Mouse (Mus musculus): ENCODE data around the gene Tm7sf2. TPM values are rescaled to one million over a fixed set of nuclear protein-coding genes. Genes with fewer than 3 reads are reported as not detected.

The Tm7sf2 gene
- polyA plus RNA-seq, 1 experiment, result 42.0 TPM

- H3K36me3 ChIP-seq (ENCODE audit: control insufficient read depth, insufficient read depth, low read length), result no peaks in the 10 kb centered on the region
- DNase-seq, result no peak
- no peak for TF ChIP-seq POLR2A (IDR thresholded peaks at IDR 0.05; ENCODE audit: control insufficient read depth, extremely low read depth, insufficient read depth, low read length, poor library complexity)
- no peak for TF ChIP-seq CTCF (IDR thresholded peaks at IDR 0.05; ENCODE audit: borderline replicate concordance, control insufficient read depth, extremely low read depth, insufficient read depth, low read length, poor library complexity)
- H3K4me1 ChIP-seq (replicated peaks; ENCODE audit: control insufficient read depth, insufficient read depth, low read length), result peaks cover 17% of the 10 kb centered on the region
- peak overlapping the region; percentile 83 for H3K27ac ChIP-seq (ENCODE audit: control insufficient read depth, insufficient read depth, low read length)
- WGBS, result 35% methylated on average over 5 of the region's 5 CpGs
- H3K4me3 ChIP-seq (ENCODE audit: control insufficient read depth, insufficient read depth, low read length), result peak overlapping the region; percentile 72
- H3K27me3 ChIP-seq (ENCODE audit: control insufficient read depth, insufficient read depth, low read length), result no peaks in the 10 kb centered on the region
Measured at GRCm38 (mm10) chr19:6062418-6062817, 5.8 kb downstream of the Tm7sf2 start.

- DNase-seq, result peak; percentile 69
- WGBS, result under 1% methylated on average over 44 of the region's 44 CpGs
Measured at GRCm38 (mm10) chr19:6061641-6062302, 6.4 kb downstream of the Tm7sf2 start.

GRCm38 (mm10) chr19:6061021-6061533, 7.1 kb downstream of the Tm7sf2 start, which contains the start of gene Znhit2:
TSS of gene Znhit2 (plus strand) at chr19:6061192.
- Histone ChIP-seq H3K27me3 (ENCODE audit: control insufficient read depth, insufficient read depth, low read length) (no peaks in the 10 kb centered on the region), H3K36me3 (ENCODE audit: control insufficient read depth, insufficient read depth, low read length) (no peaks in the 10 kb centered on the region), H3K4me1 (replicated peaks; ENCODE audit: control insufficient read depth, insufficient read depth, low read length) (peaks cover 16% of the 10 kb centered on the region), H3K27ac (ENCODE audit: control insufficient read depth, insufficient read depth, low read length) (peak within 1 kb of the TSS; percentile 83), H3K4me3 (ENCODE audit: control insufficient read depth, insufficient read depth, low read length) (peak within 1 kb of the TSS; percentile 72)
- DNase-seq, result peak; percentile 95
- under 1% methylated on average over 58 of the region's 58 CpGs for WGBS
- TF ChIP-seq POLR2A (IDR thresholded peaks at IDR 0.05; ENCODE audit: control insufficient read depth, extremely low read depth, insufficient read depth, low read length, poor library complexity), result peak; percentile 81
- TF ChIP-seq CTCF (IDR thresholded peaks at IDR 0.05; ENCODE audit: borderline replicate concordance, control insufficient read depth, extremely low read depth, insufficient read depth, low read length, poor library complexity), result 0 out of 2 replicates have a peak, but pooled peaks have one; percentile 9

More at GRCm38 (mm10) chr19:6061641-6062302, 6.4 kb downstream of the Tm7sf2 start:
- peak overlapping the region; percentile 83 for H3K27ac ChIP-seq (ENCODE audit: control insufficient read depth, insufficient read depth, low read length)
- H3K36me3 ChIP-seq (ENCODE audit: control insufficient read depth, insufficient read depth, low read length), result no peaks in the 10 kb centered on the region
- peaks cover 17% of the 10 kb centered on the region for H3K4me1 ChIP-seq (replicated peaks; ENCODE audit: control insufficient read depth, insufficient read depth, low read length)
- no peaks in the 10 kb centered on the region for H3K27me3 ChIP-seq (ENCODE audit: control insufficient read depth, insufficient read depth, low read length)
- TF ChIP-seq CTCF (IDR thresholded peaks at IDR 0.05; ENCODE audit: borderline replicate concordance, control insufficient read depth, extremely low read depth, insufficient read depth, low read length, poor library complexity) (peak; percentile 23; the same call in 1 of the 2 replicates), POLR2A (IDR thresholded peaks at IDR 0.05; ENCODE audit: control insufficient read depth, extremely low read depth, insufficient read depth, low read length, poor library complexity) (peak; percentile 90)
- H3K4me3 ChIP-seq (ENCODE audit: control insufficient read depth, insufficient read depth, low read length), result peak overlapping the region; percentile 72

GRCm38 (mm10) chr19:6058966-6059365, 9.2 kb downstream of the Tm7sf2 start:
- H3K36me3 ChIP-seq (ENCODE audit: control insufficient read depth, insufficient read depth, low read length), result peaks cover 11% of the 10 kb centered on the region
- no peak for DNase-seq
- no peak overlapping the region for H3K4me3 ChIP-seq (ENCODE audit: control insufficient read depth, insufficient read depth, low read length)
- no peaks in the 10 kb centered on the region for H3K27me3 ChIP-seq (ENCODE audit: control insufficient read depth, insufficient read depth, low read length)
- no peak overlapping the region for H3K27ac ChIP-seq (ENCODE audit: control insufficient read depth, insufficient read depth, low read length)
- 94% methylated on average over 5 of the region's 5 CpGs for WGBS
- peaks cover 16% of the 10 kb centered on the region for H3K4me1 ChIP-seq (replicated peaks; ENCODE audit: control insufficient read depth, insufficient read depth, low read length)
- TF ChIP-seq CTCF (IDR thresholded peaks at IDR 0.05; ENCODE audit: borderline replicate concordance, control insufficient read depth, extremely low read depth, insufficient read depth, low read length, poor library complexity) (no peak), POLR2A (IDR thresholded peaks at IDR 0.05; ENCODE audit: control insufficient read depth, extremely low read depth, insufficient read depth, low read length, poor library complexity) (no peak)

- peaks cover 16% of the 10 kb centered on the region for H3K4me1 ChIP-seq (replicated peaks; ENCODE audit: control insufficient read depth, insufficient read depth, low read length)
Measured at GRCm38 (mm10) chr19:6058513-6058912, 9.7 kb downstream of the Tm7sf2 start.

GRCm38 (mm10) chr19:6057313-6058096, 10.7 kb downstream of the Tm7sf2 start, which contains the start of the genes Mrpl49 and Fau:
TSS of gene Mrpl49 (minus strand) at chr19:6057785.
TSS of gene Fau (plus strand) at chr19:6057844.
- peaks cover 12% of the 10 kb centered on the region for H3K4me1 ChIP-seq (replicated peaks; ENCODE audit: control insufficient read depth, insufficient read depth, low read length)
- TF ChIP-seq POLR2A (IDR thresholded peaks at IDR 0.05; ENCODE audit: control insufficient read depth, extremely low read depth, insufficient read depth, low read length, poor library complexity) (peak; percentile 96), CTCF (IDR thresholded peaks at IDR 0.05; ENCODE audit: borderline replicate concordance, control insufficient read depth, extremely low read depth, insufficient read depth, low read length, poor library complexity) (peak; percentile 70; the same call in 1 of the 2 replicates)
- DNase-seq, result peak; percentile 98

More at GRCm38 (mm10) chr19:6058513-6058912, 9.7 kb downstream of the Tm7sf2 start:
- 37% methylated on average over 5 of the region's 5 CpGs for WGBS
- no peaks in the 10 kb centered on the region for H3K27me3 ChIP-seq (ENCODE audit: control insufficient read depth, insufficient read depth, low read length)
- DNase-seq, result no peak
- TF ChIP-seq CTCF (IDR thresholded peaks at IDR 0.05; ENCODE audit: borderline replicate concordance, control insufficient read depth, extremely low read depth, insufficient read depth, low read length, poor library complexity) (no peak), POLR2A (IDR thresholded peaks at IDR 0.05; ENCODE audit: control insufficient read depth, extremely low read depth, insufficient read depth, low read length, poor library complexity) (no peak)
- H3K36me3 ChIP-seq (ENCODE audit: control insufficient read depth, insufficient read depth, low read length), result peaks cover 16% of the 10 kb centered on the region
- H3K27ac ChIP-seq (ENCODE audit: control insufficient read depth, insufficient read depth, low read length), result no peak overlapping the region
- peak overlapping the region; percentile 85 for H3K4me3 ChIP-seq (ENCODE audit: control insufficient read depth, insufficient read depth, low read length)

More at GRCm38 (mm10) chr19:6057313-6058096, 10.7 kb downstream of the Tm7sf2 start, which contains the start of the genes Mrpl49 and Fau:
- Histone ChIP-seq H3K27ac (ENCODE audit: control insufficient read depth, insufficient read depth, low read length) (peak within 1 kb of the TSS; percentile 6; the same call in 1 of the 2 replicates), H3K4me3 (ENCODE audit: control insufficient read depth, insufficient read depth, low read length) (peak within 1 kb of the TSS; percentile 85), H3K27me3 (ENCODE audit: control insufficient read depth, insufficient read depth, low read length) (no peaks in the 10 kb centered on the region), H3K36me3 (ENCODE audit: control insufficient read depth, insufficient read depth, low read length) (peaks cover 26% of the 10 kb centered on the region)
- under 1% methylated on average over 63 of the region's 63 CpGs for WGBS
